7 mouse cellular contexts compared by ENCODE assay signal in the genomic region with DNA sequence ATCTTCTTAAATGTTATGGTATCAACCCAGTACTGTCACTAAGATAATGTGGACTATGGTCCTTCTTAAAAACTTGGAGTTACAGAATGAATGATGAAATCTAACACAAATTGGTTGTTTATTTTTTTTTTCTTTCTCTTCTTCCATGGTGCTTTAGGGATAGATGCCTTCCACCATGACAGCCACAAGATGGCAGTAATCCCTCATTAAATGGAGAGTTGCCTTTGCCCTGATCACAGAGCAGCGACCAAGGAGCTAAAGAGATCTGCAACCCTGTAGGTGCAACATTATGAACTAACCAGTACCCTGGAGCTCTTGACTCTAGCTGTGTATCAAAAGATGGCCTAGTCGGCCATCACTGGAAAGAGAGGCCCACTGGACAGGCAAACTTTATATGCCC.
DNase-seq lines count a peak whose midpoint lies in the region; ATAC-seq and TF ChIP-seq lines count a peak whose summit lies in the region.
"Not testable (repeated sequence)": the region's sequence is repeated elsewhere in the genome, so short reads cannot be mapped to it uniquely, and the experiment has no call there.

No protein-coding gene starts in this region.

- peak; percentile 75 for TF ChIP-seq CTCF in lung, postnatal 0 days (IDR thresholded peaks at IDR 0.05)

- WGBS in lung, postnatal 0 days: 7% methylated on average over 2 of the region's 2 CpGs
- WGBS in neural tube, embryonic 15.5 days: 11% methylated on average over 2 of the region's 2 CpGs

- ATAC-seq in lung, postnatal 0 days: not testable (repeated sequence)
- ATAC-seq in neural tube, embryonic 15.5 days (ENCODE audit: low FRiP score): peak; percentile 90

- not testable (repeated sequence) for H3K4me2 ChIP-seq in lung, postnatal 0 days (replicated peaks; ENCODE audit: low read depth, low read length); neural tube, embryonic 15.5 days

- not testable (repeated sequence) for H3K36me3 ChIP-seq in lung, postnatal 0 days (ENCODE audit: insufficient read depth, low read length); neural tube, embryonic 15.5 days

- not testable (repeated sequence) for TF ChIP-seq EP300 in lung, postnatal 0 days (IDR thresholded peaks at IDR 0.05)

- H3K27me3 ChIP-seq in lung, postnatal 0 days (replicated peaks; ENCODE audit: insufficient read depth, low read length); neural tube, embryonic 15.5 days (replicated peaks): not testable (repeated sequence)

- H3K9ac ChIP-seq in lung, postnatal 0 days (replicated peaks; ENCODE audit: low read depth); neural tube, embryonic 15.5 days (replicated peaks): not testable (repeated sequence)

- not testable (repeated sequence) for H3K9me3 ChIP-seq in lung, postnatal 0 days (ENCODE audit: low read length); neural tube, embryonic 15.5 days (replicated peaks)

- H3K4me3 ChIP-seq in lung, postnatal 0 days (ENCODE audit: low read depth, low read length); neural tube, embryonic 15.5 days (replicated peaks): not testable (repeated sequence)

- peak; percentile 2 for DNase-seq in adrenal gland, adult 8-10 months
- peak; percentile 65 for DNase-seq in embryo, embryonic 9.5 days (ENCODE audit: extremely low spot score)
- peak; percentile 22 for DNase-seq in gastrocnemius, adult 18-20 months (ENCODE audit: low spot score)
- peak; percentile 50 for DNase-seq in hindlimb bud, embryonic 11.5 days (ENCODE audit: extremely low spot score, low read depth, low spot score)
- DNase-seq in layer of hippocampus, adult 9-11 months: peak; percentile 30
- DNase-seq in lung, postnatal 0 days (ENCODE audit: low spot score): peak; percentile 72

- not testable (repeated sequence) for H3K4me1 ChIP-seq in lung, postnatal 0 days (ENCODE audit: insufficient read depth, low read depth, low read length); neural tube, embryonic 15.5 days

- not testable (repeated sequence) for H3K27ac ChIP-seq in lung, postnatal 0 days (ENCODE audit: low read length); neural tube, embryonic 15.5 days (replicated peaks)

Comparison
In these comparisons a context has a peak if more than half of its experiments do, and no peak if none do; other contexts are left out.
1. DNase-seq: peak in every context shown above with its lines; median percentile 72 in lung, postnatal 0 days; 65 in embryo, embryonic 9.5 days; 50 in hindlimb bud, embryonic 11.5 days; 30 in layer of hippocampus, adult 9-11 months; 22 in gastrocnemius, adult 18-20 months; 2 in adrenal gland, adult 8-10 months.